Mouse (Mus musculus): ENCODE results near the gene Cdh1.

DNA sequence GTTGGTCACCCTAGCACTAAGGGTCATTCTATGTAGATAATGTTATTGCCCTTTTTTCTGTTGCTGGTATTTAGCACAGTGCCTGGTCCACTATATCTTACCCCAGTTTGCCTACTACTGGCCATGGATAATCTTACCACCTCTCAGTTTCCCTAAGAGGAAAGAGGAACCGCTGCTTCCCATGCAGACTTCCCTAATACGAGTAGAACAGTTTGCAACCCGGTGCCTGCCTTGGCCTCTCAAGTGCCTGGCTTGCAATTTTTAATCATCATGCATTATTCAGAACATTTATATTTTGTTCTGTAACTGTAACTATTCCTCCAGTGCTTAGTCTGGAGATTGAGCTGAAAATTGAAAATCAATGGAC, 17.5 kb upstream of the Cdh1 start:
- TF ChIP-seq CTCF (IDR thresholded peaks at IDR 0.05; ENCODE audit: extremely low read depth, insufficient read depth, low read length), result no peak
- TF ChIP-seq POLR2A (IDR thresholded peaks at IDR 0.05; ENCODE audit: extremely low read depth, insufficient read depth, low read length), result no peak

Measured in cortical plate, adult 2 months (tissue).